Mouse (Mus musculus) ES-E14 (cell line): ENCODE measurements around the gene Elmo1.

Source experiments
- HCFC1 ChIP-seq: IDR thresholded peaks from 2 replicates; pipeline ENCODE4 v1.6.1; 2012; ENCODE audit warnings: low read length, inconsistent platforms, borderline replicate concordance; ENCODE audit not compliant: insufficient read depth
- MAFK ChIP-seq: IDR thresholded peaks from 2 replicates; pipeline ENCODE4 v1.6.1; 2014; ENCODE audit warnings: mild to moderate bottlenecking, low read depth, low read length, inconsistent platforms; ENCODE audit not compliant: insufficient read depth

GRCm38 (mm10) chr13:20057926-20058325 lies 32.5 kb upstream of the Elmo1 start:
- TF ChIP-seq HCFC1 (no peak), MAFK (no peak)
